Mouse (Mus musculus): Measurements from ENCODE around the gene Tmem135. TPM values are rescaled to one million over a fixed set of nuclear protein-coding genes. Genes with fewer than 3 reads are reported as not detected.
"Not testable (repeated sequence)": the region's sequence is repeated elsewhere in the genome, so short reads cannot be mapped to it uniquely, and the experiment has no call there.

Gene Tmem135
- total RNA-seq, 2 experiments from 2014 or later, result 26.2 to 27.6 TPM

DNA sequence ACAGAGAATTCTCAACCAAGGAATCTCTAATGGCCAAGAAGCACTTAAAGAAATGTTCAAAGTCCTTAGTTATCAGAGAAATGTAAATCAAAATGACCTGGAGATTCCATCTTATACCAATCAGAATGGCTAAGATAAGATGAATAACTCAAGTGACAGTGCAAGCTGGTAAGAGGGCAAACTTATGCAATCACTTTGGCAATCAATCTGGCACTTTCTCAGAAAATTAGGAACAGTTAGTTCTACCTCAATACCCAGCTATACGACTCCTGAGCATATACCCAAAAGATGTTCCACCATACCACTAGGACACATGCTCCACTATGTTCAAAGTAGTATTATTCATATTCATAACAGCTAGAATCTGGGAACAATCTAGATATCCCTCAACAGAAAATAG, 74.1 kb downstream of the Tmem135 start:
- no peak for DNase-seq (ENCODE audit: low spot score in 2 of 2)

- no peak for DNase-seq (ENCODE audit: low spot score in 2 of 2)
Observed at GRCm38 (mm10) chr7:89327731-89328130, 76.3 kb downstream of the Tmem135 start.

- no peak for DNase-seq (ENCODE audit: low spot score in 2 of 2)
Observed at GRCm38 (mm10) chr7:89326761-89327160, 77.3 kb downstream of the Tmem135 start.

DNA sequence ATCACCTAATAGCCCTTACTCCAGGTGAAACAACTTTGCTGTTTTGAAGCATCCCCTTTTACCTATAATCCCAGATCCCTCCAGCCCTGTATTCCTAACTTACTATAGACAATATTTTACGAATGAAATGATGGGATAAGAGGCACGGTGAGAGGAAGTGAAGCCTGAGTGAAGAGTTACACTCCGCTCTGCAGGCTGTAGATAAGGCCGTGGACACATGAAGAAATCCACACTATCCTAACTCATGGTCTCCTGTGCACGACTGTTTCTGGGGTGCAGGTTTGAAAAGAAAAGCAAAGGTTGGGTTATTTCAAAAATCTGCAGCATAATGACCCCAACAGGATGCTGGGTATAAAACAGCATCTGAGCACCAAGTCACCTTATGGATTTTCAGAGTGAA, 77.8 kb downstream of the Tmem135 start:
- no peak for DNase-seq (ENCODE audit: low spot score in 2 of 2)

DNA sequence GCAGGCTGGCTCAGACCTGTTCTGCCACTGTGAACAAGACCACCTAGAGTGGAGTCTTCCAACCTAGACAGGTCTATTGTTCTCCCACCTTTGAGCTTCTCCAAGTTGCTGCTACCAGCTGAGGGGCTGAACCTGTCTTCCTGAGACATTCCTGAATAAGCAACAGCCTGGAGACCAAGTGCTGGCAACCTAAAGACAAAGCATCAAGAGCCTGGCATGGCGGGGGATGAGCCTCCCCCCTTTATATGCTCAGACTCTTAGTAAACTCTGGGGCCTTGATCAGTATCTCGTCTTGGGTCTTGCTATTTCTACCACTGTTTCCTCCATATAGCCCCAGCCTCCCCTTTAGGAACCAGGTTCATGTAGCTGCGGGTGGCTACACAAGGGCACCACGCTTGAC, 81.3 kb downstream of the Tmem135 start:
- not testable (repeated sequence) for DNase-seq (ENCODE audit: low spot score in 2 of 2)

DNA sequence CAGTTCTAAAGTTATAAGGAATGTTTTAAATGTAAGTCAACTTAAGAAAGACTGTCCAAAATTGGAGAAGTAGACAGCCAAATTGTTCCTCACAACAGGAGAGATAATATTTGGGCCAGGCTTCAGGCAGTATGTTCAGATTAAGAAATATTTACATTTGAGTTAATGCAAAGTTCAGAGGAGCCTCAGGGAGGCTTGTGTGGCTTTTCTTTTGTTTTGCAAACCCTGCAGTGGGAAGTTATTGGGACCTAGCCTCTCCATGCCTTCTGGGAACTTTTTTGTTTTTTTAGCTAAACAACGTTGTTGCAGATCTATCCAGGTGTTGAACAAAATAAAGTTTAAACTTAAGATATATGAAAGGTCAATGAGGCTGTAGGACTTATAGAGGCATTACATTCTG, 84.7 kb downstream of the Tmem135 start:
- DNase-seq (ENCODE audit: low spot score in 2 of 2), result no peak

DNA sequence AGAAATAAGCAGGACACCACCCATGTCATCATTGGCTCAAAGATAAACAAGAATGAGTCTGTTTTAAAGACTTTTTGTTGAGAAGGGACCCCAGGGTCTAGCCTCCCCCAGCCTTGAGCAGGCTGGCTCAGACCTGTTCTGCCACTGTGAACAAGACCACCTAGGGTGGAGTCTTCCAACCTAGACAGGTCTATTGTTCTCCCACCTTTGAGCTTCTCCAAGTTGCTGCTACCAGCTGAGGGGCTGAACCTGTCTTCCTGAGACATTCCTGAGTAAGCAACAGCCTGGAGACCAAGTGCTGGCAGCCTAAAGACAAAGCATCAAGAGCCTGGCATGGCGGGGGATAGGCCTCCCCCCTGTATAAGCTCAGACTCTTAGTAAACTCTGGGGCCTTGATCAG, 86.9 kb downstream of the Tmem135 start:
- DNase-seq (ENCODE audit: low spot score in 2 of 2), result not testable (repeated sequence)

DNA sequence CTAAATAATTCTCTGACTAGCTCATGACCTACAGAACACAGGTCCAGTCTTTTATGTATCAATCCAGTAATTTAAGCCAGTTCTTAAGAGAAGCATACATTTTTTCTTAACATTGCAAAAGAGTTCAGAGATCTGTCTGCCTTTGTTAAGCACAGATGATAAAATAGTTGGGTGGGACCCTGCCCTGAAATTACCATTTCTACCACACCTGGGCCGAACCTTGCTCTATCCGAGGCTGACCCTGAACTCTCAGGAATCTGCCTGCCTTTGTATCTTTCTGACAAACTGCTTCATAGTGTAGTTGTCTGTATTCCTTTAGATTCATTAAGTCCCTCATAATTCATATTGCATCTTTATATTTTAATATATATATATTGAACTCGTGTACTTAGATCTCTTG, 87.9 kb downstream of the Tmem135 start:
- no peak for DNase-seq (ENCODE audit: low spot score in 2 of 2)

- no peak for DNase-seq (ENCODE audit: low spot score in 2 of 2)
Observed at GRCm38 (mm10) chr7:89311555-89311954, 92.5 kb downstream of the Tmem135 start.

DNA sequence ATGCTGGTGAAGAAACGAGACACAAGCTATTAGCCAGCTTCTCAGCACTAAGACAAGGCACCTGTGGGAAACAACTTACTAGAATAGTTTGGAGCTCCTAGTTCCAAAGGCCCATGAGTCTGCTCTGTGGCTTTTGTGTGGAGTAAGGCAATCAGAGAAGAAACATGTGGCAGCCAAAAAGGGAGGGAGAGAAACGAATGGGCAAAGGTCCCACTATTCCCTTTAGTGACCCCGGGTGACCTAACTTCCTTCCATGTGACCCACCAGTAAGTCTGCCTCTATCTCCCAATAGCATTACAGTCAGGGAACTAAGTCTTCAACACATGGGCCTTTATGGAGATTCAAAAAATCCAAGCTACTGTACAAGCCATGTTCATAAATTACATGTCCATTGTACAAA, 95.1 kb downstream of the Tmem135 start:
- no peak for DNase-seq (ENCODE audit: low spot score in 2 of 2)

DNA sequence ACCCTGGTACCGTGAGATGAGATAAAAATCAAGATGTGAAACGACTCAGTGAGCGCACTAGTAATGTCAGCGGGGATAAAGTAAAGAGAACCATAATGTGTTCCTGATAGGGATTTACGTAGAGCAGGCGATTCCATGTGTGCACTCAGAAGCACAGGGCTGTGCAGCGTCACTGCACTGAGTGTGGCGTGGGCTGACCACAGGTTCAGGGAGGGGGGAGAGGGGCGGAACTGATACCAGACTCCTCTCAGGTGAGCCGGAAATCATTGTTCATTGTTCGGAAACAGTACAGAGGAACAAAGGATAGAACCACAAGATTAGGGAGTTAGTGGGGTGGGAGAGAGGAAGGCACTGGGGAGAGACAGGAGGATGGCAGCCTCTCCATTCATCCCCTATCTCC, 95.8 kb downstream of the Tmem135 start:
- no peak for DNase-seq (ENCODE audit: low spot score in 2 of 2)

- DNase-seq (ENCODE audit: low spot score in 2 of 2), result no peak
Observed at GRCm38 (mm10) chr7:89306831-89307230, 97.2 kb downstream of the Tmem135 start.

DNA sequence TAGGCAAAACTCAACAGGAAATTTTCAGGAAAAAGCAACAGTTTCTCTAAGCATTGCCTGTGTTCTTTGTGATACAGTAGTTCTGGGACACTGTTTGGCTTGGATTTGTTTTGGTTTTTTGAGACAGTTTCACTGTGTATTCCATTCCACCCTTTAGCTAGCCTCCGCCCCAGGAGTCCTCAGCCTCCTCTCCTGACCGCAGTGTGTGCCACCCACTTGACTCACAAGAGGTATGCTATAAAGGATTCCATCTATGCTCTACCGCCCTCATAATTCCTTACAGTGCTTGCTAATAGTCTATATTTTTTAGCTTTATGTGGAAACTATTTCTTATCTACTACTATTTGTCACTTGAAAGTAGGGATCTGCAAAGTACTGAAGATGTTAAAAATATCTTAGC, 99.1 kb downstream of the Tmem135 start:
- no peak for DNase-seq (ENCODE audit: low spot score in 2 of 2)

- DNase-seq (ENCODE audit: low spot score in 2 of 2), result no peak
Observed at GRCm38 (mm10) chr7:89303765-89304164, 100.3 kb downstream of the Tmem135 start.

DNA sequence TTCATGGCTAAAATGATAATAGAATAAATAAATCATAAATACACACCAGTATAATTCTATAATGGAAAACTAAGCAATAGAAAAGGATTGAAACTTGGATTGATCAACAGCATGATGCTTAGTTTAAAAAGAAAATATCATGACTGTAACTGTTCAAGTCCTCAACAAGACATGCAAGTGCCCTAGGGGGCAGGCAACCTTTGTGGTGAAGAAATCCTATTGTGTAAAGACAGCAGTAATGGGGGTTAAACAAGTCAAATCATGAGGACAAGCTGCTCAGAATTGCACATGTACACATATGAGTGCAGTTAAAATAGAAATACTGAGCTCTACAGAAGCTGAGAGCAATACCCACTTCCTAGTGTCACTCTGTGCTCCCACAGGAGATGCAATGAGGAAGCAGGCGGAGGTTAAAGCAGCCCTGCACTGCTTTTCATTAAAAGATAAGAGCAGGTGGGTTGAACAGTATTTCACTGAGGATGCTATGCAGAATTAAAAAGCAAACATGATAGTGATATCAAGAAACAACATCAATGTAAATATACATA, 105.0 kb downstream of the Tmem135 start:
- DNase-seq (ENCODE audit: low spot score in 2 of 2), result no peak

DNA sequence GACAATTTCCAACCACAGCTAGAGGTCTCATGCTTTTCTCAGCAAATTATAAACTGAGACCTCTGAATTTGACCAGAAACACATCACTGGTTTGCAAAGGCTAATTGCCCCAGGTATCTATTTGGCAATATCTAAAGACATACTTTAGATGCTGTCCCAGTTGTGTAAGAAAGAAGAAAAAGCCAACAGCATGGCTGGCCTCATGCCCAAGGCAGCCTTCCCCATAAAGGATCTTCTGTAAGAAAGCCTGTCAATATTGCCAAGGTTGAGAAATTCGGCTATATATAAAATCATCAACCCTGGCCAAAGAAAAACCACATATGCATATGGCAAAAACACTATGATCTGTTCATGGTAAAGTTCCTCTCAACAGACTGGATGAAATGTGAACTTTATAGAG, 107.1 kb downstream of the Tmem135 start:
- DNase-seq (ENCODE audit: low spot score in 2 of 2), result no peak

- no peak for DNase-seq (ENCODE audit: low spot score in 2 of 2)
Observed at GRCm38 (mm10) chr7:89282664-89283063, 121.4 kb downstream of the Tmem135 start.

GRCm38 (mm10) chr7:89270438-89270837, 133.6 kb downstream of the Tmem135 start:
- DNase-seq (ENCODE audit: low spot score in 2 of 2), result not testable (repeated sequence)

DNA sequence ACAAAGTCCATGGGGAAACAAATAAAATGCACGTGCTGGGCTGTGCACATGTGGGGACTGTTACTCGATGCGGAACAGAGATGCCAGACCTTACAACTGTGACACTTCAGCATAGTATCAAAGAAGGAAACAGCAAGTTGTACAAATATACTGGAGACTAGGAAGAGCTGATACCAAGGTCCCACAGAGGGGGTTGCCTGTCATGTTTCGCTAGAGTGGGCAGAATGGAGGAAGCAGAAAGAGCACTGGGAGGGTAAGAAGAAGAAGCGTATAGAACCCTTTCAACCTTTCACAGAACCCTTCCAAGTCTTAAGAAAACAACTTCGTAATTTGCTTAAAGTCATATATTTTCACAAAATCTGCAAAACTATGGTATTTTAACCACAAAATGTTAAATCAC, 134.2 kb downstream of the Tmem135 start:
- no peak for DNase-seq (ENCODE audit: low spot score in 2 of 2)

- no peak for DNase-seq (ENCODE audit: low spot score in 2 of 2)
Observed at GRCm38 (mm10) chr7:89267542-89267941, 136.5 kb downstream of the Tmem135 start.

GRCm38 (mm10) chr7:89266017-89266760, 137.8 kb downstream of the Tmem135 start:
- DNase-seq (ENCODE audit: low spot score in 2 of 2), result no peak

DNA sequence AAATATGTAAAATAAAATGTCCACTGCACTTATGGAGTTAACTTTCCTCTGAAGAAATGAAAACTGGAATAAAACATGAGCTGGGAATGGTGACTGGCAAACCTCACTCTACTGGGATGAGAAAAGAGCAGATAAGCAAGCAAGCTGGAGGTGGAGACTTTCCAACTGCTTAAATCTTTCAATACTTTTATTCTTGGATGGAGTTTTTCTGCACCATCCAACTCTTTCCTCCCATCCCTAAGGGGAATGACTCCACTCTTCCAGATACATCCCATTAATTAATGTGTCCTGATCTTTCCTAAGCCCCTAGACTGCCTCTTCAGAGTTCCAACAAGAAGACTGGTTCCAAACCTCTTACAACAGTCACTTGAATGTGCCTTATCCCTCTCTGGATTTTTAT, 143.1 kb downstream of the Tmem135 start:
- DNase-seq (ENCODE audit: low spot score in 2 of 2), result no peak

- no peak for DNase-seq (ENCODE audit: low spot score in 2 of 2)
Observed at GRCm38 (mm10) chr7:89258832-89259231, 145.2 kb downstream of the Tmem135 start.

Data from gastrocnemius, postnatal 4 days (tissue).